Mouse (Mus musculus) gastrocnemius, postnatal 10 days (tissue): ENCODE results near the gene Ociad1. TPM values are rescaled to one million over a fixed set of nuclear protein-coding genes. Genes with fewer than 3 reads are reported as not detected.

ENCODE experiments used
- DNase-seq: peaks from one replicate; pipeline ENCODE4 v3.0.0; 2021; ENCODE audit warnings: mixed read lengths
- long read RNA-seq, 2 experiments: library from polyadenylated mRNA; stranded (forward); transcript quantifications; one replicate each; pipeline ENCODE4 v2.0.0; 2021
- total RNA-seq, 2 experiments: library from RNA; stranded (reverse); gene quantifications; 2 replicates each; pipeline ENCODE4 v1.2.3; 2021

Ociad1 gene
- total RNA-seq, result 100 to 1,000 TPM; 176 to 185 TPM
- long read RNA-seq, experiment 1, transcript Ociad1-201 (9 exons, 1,523 nt), result major isoform, 23 of 35 reads
- long read RNA-seq, experiment 1, partial matches to known transcripts, result 2 of 35 reads
- long read RNA-seq, experiment 1, other reads (novel, unspliced or antisense), result 7 of 35 reads
- long read RNA-seq, experiment 2, transcript Ociad1-201 (9 exons, 1,523 nt), result major isoform, 27 of 44 reads
- long read RNA-seq, experiment 2, partial matches to known transcripts, result 4 of 44 reads
- long read RNA-seq, experiment 2, other reads (novel, unspliced or antisense), result 6 of 44 reads

GRCm38 (mm10) chr5:73292502-73293457 is at the start of gene Ociad1:
Ociad1 (plus strand) TSS chr5:73292784.
- DNase-seq, result peak; percentile 91

DNA sequence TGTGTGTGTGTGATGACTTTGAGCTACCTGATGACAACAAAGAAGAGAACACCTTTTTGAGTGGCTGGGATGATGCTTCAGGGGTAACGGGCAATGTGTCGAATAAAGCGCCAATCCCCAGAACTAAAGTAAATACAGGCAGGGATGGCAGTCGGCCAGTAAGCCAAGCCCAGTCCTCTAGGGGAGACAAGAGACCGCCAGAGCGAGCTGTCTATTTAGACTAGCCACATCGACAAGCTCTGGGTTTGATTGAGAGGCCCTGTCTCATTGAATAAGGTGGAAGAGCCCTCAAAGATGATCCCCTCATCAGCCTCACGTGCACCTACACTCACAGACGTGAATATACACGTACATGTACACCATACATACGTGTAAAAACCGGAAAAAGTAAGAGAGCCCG is 48.2 kb upstream of the Ociad1 start:
- DNase-seq, result no peak

- DNase-seq, result no peak
Observed at GRCm38 (mm10) chr5:73246414-73246813, 46.2 kb upstream of the Ociad1 start.

- no peak for DNase-seq
Observed at GRCm38 (mm10) chr5:73248211-73248610, 44.4 kb upstream of the Ociad1 start.

DNA sequence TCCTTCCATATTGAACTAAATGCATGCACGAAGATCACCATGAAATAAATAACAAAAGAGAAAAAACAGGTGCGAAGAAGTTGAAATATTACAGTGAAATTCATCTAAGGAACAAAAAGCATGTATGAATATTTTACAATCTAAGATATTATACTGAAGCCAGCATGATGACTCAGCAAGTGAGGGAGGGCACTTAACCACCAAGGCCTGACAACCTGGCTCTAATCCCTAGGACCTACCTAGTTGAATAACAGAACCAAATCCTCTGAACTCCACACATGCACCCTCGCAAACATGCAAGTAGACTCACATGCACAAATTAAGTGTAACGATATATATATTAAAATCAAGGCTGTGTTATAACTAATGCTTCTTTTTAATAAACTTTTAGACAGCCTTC is 43.2 kb upstream of the Ociad1 start:
- DNase-seq, result no peak

GRCm38 (mm10) chr5:73252739-73253138 is 39.8 kb upstream of the Ociad1 start:
- DNase-seq, result no peak

GRCm38 (mm10) chr5:73254660-73255059 is 37.9 kb upstream of the Ociad1 start:
- DNase-seq, result no peak

GRCm38 (mm10) chr5:73255321-73256251 is 37.0 kb upstream of the Ociad1 start:
- peak; percentile 61 for DNase-seq

DNA sequence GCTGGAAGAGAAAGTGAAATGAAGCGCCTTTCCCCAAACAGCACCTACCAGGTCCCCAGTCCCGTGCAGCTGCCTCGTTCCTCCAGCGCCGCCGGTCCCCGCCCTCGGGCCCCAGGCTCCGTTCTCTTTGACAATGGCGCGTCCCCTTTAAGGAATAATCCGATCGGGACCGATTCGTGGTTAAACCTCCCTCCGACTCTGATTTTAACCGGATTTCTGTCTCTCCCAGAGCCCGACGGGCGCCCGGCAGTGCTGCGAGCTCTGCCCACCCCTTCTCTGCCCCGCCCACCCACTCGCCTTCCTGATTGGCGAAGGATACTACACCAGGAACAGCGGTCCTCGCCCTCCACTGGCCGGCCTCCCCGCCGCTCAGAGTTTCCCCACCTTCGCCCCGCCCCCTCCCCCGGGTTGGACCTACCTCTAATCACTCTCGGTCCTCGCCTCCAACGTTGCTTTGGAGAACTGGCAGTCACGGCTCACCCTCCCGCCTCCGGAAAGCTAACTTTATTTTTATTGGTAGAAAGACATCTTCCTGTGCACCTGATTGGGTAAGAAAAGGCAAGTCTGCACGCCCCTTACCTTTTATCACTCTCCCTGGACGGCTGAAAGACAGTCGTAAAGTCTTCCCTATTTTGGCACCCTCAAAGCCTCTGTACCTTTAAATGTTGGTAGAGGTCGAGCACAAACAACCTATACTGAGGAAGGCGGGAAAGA is 36.1 kb upstream of the Ociad1 start, which contains the start of gene Fryl:
TSS of gene Fryl (minus strand) at position 268 of the 714 bp plus-strand sequence.
- peak; percentile 97 for DNase-seq

DNA sequence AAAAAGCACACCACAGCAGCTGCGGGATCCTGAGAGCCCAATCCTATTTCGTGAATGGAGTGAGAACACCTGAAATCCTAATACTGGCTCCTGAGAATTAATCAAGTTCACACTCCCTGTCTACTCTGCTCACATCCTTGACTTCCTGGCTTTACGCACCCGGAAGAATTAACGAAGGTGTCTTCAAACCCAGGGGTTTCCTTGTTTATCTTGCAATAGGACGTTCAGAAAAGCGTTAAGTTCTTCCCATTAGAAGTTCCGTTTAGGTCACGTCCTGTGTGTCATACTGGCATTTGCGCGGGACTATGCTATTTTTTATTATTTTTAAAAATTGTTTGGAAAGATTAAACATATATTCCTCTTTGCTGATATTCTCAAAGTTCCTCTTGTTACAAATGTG is 35.5 kb upstream of the Ociad1 start:
- no peak for DNase-seq

- no peak for DNase-seq
Observed at GRCm38 (mm10) chr5:73257723-73258122, 34.9 kb upstream of the Ociad1 start.

- no peak for DNase-seq
Observed at GRCm38 (mm10) chr5:73264122-73264521, 28.5 kb upstream of the Ociad1 start.

- DNase-seq, result no peak
Observed at GRCm38 (mm10) chr5:73265460-73265859, 27.1 kb upstream of the Ociad1 start.

GRCm38 (mm10) chr5:73268636-73269213 is 23.9 kb upstream of the Ociad1 start:
- DNase-seq, result no peak

GRCm38 (mm10) chr5:73270612-73271011 is 22.0 kb upstream of the Ociad1 start:
- DNase-seq, result no peak

GRCm38 (mm10) chr5:73273171-73273570 is 19.4 kb upstream of the Ociad1 start:
- DNase-seq, result no peak

- DNase-seq, result no peak
Observed at GRCm38 (mm10) chr5:73274941-73275340, 17.6 kb upstream of the Ociad1 start.

GRCm38 (mm10) chr5:73279190-73279589 is 13.4 kb upstream of the Ociad1 start:
- DNase-seq, result no peak

DNA sequence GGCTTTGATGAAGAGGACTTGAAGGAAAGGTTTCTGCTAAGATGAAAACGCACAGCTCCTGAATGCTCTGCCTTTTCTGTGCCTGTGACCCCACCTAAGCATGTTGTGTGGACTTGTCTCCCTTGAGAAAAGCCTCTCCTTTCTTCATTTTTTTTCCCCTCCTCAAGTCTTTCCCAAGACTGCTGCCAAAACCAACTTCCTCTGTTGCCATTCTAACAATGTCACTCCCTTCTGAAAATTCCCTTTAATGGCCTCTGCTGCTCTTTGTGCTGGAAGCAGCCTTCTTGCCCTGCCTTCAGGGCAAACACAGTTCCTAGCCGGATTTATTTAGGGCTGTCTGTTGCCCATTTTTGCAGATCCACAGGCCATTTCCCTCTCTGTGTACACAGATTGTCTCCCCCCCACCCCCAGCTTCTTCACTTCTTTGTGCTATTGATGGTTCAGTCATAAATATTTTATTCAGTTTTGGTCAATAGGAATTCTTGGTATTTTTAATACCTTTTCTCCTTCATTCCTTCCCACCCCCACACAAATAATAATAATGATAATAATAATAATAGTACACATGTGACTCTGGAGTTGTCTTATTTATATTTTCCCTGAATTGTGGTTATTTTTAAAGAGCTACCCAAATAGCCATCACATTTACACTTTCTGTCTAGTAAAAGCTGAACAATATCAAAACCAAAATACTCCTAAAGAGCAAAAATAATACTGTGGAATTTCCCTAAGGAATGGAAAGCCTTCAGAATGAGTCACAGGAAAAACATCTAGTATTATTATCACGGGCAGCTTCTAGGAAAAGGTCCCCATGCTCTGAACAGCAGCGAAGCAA is 12.6 kb upstream of the Ociad1 start:
- no peak for DNase-seq

- no peak for DNase-seq
Observed at GRCm38 (mm10) chr5:73280567-73280850, 12.1 kb upstream of the Ociad1 start.
